Mouse (Mus musculus): Measurements from ENCODE around the gene Tom1.

- TF ChIP-seq CTCF (IDR thresholded peaks at IDR 0.05; ENCODE audit: low read depth) = no peak
- TF ChIP-seq EP300 (IDR thresholded peaks at IDR 0.05; ENCODE audit: low read depth) = no peak
Observed at GRCm38 (mm10) chr8:75082181-75082805, 48.8 kb downstream of the Tom1 start.

Data from liver, postnatal 0 days (tissue).